Mouse (Mus musculus) central nervous system, embryonic 18 days (tissue): Measurements from ENCODE around the gene Ubxn7. TPM values are rescaled to one million over a fixed set of nuclear protein-coding genes. Genes with fewer than 3 reads are reported as not detected.

Experiments used
- polyA plus RNA-seq: library from polyadenylated mRNA; depleted of rRNA; stranded (reverse); fragments of >200 nt; gene quantifications from 2 replicates; pipeline ENCODE4 v1.2.3, GENCODE M21; 2012; rRNA removed

Gene Ubxn7
- 23.3 and 24.1 TPM in 2 replicates for polyA plus RNA-seq

DNA sequence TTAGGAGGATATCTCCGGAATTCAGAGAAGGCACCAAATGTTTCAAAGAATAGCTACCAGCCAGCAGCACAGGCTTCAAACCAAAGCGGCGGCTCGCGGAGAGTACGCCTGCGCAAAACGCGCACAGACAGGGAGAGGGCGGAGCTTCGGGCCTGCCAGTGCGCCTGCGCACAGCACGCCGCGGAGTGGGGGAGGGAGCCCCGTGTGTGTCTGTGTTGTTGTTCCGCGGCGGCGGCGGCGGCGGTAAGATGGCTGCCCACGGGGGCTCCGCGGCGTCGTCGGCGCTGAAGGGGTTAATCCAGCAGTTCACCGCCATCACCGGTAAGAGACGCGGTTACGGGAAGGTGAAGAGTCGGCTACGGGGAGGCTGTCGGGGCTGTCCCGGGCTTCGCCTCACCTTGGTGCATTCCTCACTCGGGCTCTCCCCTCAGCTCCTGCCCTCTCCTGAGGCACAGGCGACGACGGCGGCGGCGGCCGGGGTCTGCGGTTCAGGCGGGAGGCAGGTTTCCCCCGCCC, at the start of gene Ubxn7:
Ubxn7 (plus strand) TSS at position 218 of the 516 bp plus-strand sequence.

DNA sequence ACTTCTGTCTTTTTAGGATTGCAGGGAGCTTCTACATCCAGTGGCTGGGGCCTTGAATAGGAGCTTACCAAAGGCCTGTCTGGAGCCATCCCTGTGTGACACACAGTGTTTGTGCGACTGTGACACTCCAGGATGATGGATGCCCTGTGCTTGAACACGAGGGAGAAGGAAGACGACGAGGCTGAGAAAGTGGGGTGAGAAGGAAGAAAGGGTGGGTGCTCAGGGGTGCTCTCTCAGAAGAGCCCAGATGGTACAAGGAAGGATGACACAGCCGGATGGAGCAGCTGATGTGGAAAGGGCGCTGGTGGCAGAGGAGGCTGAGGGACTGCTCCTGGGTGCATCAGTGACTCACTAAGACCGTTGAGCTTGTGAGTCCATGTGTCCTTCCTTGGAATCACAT, 68.2 kb downstream of the Ubxn7 start, which contains the start of gene Tm4sf19:
Tm4sf19 (plus strand) TSS at position 240 of the 400 bp plus-strand sequence.

DNA sequence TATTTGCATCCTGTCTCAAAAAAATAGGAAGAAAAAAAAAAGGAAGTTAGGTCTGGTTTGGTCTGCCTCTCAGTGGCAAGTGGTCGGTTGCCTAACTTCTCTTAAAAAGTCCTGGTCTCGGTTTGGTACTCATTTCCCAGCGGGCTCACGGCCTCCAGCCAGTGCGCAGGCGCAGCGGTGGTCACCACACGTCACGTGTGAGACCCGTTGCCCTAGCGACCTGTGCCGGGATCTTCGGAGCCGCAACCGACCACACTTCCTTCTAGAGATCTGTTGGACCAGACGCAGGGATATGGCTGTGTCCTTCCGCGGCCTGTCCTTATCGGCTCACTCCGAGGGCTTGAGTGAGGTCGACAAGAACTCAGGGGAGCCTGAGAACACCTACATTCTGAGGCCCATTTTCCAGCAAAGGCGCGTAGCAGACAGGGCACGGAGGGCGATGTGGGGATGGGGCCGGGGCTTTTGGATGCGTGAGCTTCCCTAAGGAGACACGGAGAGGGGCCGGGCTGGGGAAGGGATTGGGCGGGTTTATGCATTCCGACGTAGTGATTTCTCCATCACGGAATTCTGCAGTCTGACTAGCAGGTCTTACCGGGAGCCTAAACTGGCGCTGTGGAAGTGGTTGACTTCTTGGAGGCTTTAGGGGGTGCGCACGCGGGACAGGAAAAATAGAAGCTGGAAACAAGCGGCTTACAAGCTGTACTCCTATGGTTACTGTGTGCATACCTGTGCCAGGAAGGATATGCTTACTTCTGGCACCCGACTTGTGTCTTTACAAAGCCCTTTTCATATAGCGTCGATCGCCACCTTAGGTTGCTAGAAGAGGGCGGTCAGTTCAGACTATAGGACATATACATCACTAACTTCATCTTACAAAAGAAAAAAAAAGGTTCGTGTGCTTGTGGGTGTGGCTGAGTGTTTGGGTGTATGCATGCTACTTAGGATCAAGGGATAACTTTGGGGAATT, 87.7 kb downstream of the Ubxn7 start, which contains the start of gene Tctex1d2:
Tctex1d2 (plus strand) TSS at position 186 of the 967 bp plus-strand sequence.

DNA sequence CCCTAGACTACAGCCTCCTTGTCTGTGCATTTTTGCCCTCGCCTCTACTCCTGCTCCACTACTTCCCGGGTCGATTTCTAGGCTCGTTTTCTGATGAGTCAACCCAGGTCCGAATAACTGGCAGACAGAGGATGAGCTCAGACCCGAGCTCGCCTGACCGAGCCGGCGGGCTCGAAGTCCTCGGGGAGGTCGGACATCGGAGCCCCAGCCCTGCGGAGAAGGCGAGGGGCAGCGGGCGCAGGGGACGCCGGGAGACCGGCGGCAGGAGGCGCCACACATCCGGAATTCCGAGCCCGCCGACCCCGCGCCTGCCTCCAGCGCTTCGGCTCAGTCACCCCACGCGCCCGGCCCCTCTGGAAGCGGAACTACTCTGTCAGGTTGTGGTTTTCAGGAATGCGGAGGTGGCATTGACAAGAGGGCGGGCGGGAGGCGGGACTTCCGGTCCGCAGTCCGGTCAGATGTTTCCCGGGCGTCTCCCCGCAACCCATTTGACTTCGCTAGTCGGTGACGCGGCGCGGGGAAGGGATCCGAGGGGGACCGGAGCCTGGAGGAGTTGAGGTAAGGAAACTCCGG, 98.5 kb downstream of the Ubxn7 start, which contains the start of gene Pcyt1a:
Pcyt1a (plus strand) TSS at position 448 of the 573 bp plus-strand sequence.

Other genes with a start within 250 kb of the Ubxn7 start
- 73.2 and 76.4 TPM in 2 replicates for gene Pigx, start 232.5 kb upstream of the Ubxn7 start, polyA plus RNA-seq
- 34.8 and 39.6 TPM in 2 replicates for gene Cep19, start 232.5 kb upstream of the Ubxn7 start, polyA plus RNA-seq
- 5.1 and 5.8 TPM in 2 replicates for gene Nrros, start 166.7 kb upstream of the Ubxn7 start, polyA plus RNA-seq
- not detected in 2 replicates for gene Bex6, start 152.4 kb upstream of the Ubxn7 start, polyA plus RNA-seq
- 29.3 and 30.6 TPM in 2 replicates for gene Fbxo45, start 85.1 kb upstream of the Ubxn7 start, polyA plus RNA-seq
- gene Wdr53, start 85.0 kb upstream of the Ubxn7 start, polyA plus RNA-seq: 9.0 and 9.5 TPM in 2 replicates
- gene Smco1, start 60.8 kb upstream of the Ubxn7 start, polyA plus RNA-seq: not detected in 2 replicates
- gene Rnf168, start 54.8 kb upstream of the Ubxn7 start, polyA plus RNA-seq: 16.9 and 17.8 TPM in 2 replicates
- gene Tm4sf19, start 68.2 kb downstream of the Ubxn7 start, polyA plus RNA-seq: 0.08 and 0.28 TPM in 2 replicates
- 27.2 and 30.2 TPM in 2 replicates for gene Tctex1d2, start 87.4 kb downstream of the Ubxn7 start, polyA plus RNA-seq
- gene Pcyt1a, start 98.7 kb downstream of the Ubxn7 start, polyA plus RNA-seq: 29.8 and 31.0 TPM in 2 replicates
- 0.05 and 0.08 TPM in 2 replicates for gene Slc51a, start 155.6 kb downstream of the Ubxn7 start, polyA plus RNA-seq
- gene Zdhhc19, start 164.0 kb downstream of the Ubxn7 start, polyA plus RNA-seq: 0.12 and 0.13 TPM in 2 replicates